Mouse (Mus musculus) liver, embryonic 11.5 days (tissue): ENCODE measurements around the gene Gm4131. TPM values are rescaled to one million over a fixed set of nuclear protein-coding genes. Genes with fewer than 3 reads are reported as not detected.

Experiments used
- ATAC-seq: fragments of 200-750 bp; cut with Nextera tagmentation; replicated peaks from 2 replicates; pipeline ENCODE4 v1.8.0; 2017; ENCODE audit warnings: moderate number of reproducible peaks, mild to moderate bottlenecking, moderate TSS enrichment, moderate library complexity; ENCODE audit not compliant: low FRiP score
- DNase-seq: peaks from one replicate; pipeline ENCODE4 v3.0.0-alpha.2; 2017; ENCODE audit warnings: low spot score
- H3K27ac ChIP-seq: fragments of 300-500 bp; sonication (generic); 2 replicates; pipeline ENCODE4 v1.5.1; 2014; ENCODE audit warnings: mild to moderate bottlenecking, low read depth, low read length, control low read depth
- H3K27me3 ChIP-seq: fragments of 300-500 bp; sonication (generic); replicated peaks from 2 replicates; pipeline ENCODE4 v1.6.1; 2014; ENCODE audit warnings: low read length, mixed read lengths; ENCODE audit not compliant: control insufficient read depth, insufficient read depth
- H3K36me3 ChIP-seq: fragments of 300-500 bp; sonication (generic); 2 replicates; pipeline ENCODE4 v1.6.1; 2014; ENCODE audit warnings: mild to moderate bottlenecking, low read length, moderate library complexity, mixed read lengths; ENCODE audit not compliant: control insufficient read depth, insufficient read depth
- H3K4me1 ChIP-seq: fragments of 300-500 bp; sonication (generic); replicated peaks from 2 replicates; pipeline ENCODE4 v1.6.1; 2014; ENCODE audit warnings: low read length, mixed read lengths; ENCODE audit not compliant: control insufficient read depth, insufficient read depth
- H3K4me2 ChIP-seq: fragments of 300-500 bp; sonication (generic); 2 replicates; pipeline ENCODE4 v1.6.1; 2014; ENCODE audit warnings: mild to moderate bottlenecking, control low read depth, moderate library complexity
- H3K4me3 ChIP-seq: fragments of 300-500 bp; sonication (generic); 2 replicates; pipeline ENCODE4 v1.5.1; 2014; ENCODE audit warnings: low read depth, low read length, control low read depth
- H3K9ac ChIP-seq: fragments of 300-500 bp; sonication (generic); 2 replicates; pipeline ENCODE4 v1.6.1; 2014; ENCODE audit warnings: low read depth, low read length, control low read depth
- H3K9me3 ChIP-seq: fragments of 300-500 bp; sonication (generic); 2 replicates; pipeline ENCODE4 v1.6.1; 2016; ENCODE audit warnings: low read length, inconsistent platforms, mixed read lengths; ENCODE audit not compliant: control insufficient read depth
- WGBS: fragments of 180-500 bp; shearing (Covaris S2); extraction: QIAGEN DNeasy Blood & Tissue Kit; methylation state at CpG from one replicate; pipeline ENCODE4 v1.1.7; 2014; 5-methylcytosine and 5-hydroxymethylcytosine counted together
- polyA plus RNA-seq: library from polyadenylated mRNA; unstranded; fragments of >200 nt; fragmentation: Nextera tagmentation; extraction: Ambion mirVana; gene quantifications from 2 replicates; pipeline ENCODE4 v1.2.1, GENCODE M21; 2014

Gene Gm4131
- polyA plus RNA-seq, 1 experiment from 2014 or later: not detected

DNA sequence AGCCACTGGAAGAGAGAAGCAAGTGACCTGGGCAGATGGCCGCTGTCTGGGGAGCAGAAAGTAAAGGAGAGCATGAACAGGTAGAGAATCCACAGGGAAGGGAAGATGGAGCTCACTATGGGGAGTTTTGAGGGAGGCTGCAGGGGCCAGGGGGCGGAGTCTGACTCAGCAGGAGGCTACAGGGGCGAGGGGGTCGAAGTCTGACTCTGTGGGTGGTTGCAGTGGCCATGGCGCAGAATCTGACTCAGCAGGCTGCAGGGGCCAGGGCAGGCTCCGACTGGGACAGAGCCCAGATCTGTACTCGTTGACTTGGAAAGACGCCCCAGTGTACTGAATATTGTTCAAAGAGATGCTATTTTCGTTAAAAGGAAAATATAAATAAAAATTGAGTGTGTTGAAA, 101.8 kb downstream of the Gm4131 start:
- H3K27ac ChIP-seq: no peak overlapping the region
- no peak for DNase-seq
- no peaks in the 10 kb centered on the region for H3K4me1 ChIP-seq
- H3K4me2 ChIP-seq: no peak overlapping the region
- 29% methylated on average over 9 of the region's 9 CpGs for WGBS
- no peak overlapping the region for H3K4me3 ChIP-seq
- H3K27me3 ChIP-seq: no peaks in the 10 kb centered on the region
- H3K9ac ChIP-seq: no peak overlapping the region
- H3K9me3 ChIP-seq: no peaks in the 10 kb centered on the region
- ATAC-seq: no peak
- H3K36me3 ChIP-seq: no peaks in the 10 kb centered on the region

DNA sequence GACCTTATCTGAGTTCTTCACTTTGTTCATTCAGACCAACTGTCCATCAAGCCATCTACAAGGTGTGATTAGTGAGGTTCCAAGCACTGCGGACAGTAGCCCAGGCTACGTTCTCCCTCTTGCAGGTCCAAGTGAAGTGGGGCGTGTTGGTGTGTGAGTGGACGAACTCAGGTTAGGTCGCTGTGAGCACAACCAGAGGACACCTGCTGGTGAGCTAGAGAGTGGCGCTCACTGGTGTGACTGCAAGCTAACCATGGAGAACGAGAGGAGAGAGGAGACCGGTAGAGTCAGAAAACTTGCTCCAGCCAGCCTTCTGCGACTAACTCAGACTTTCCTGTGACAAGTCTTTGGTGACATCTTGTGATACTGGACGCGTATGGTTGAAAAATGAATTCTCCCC, 107.2 kb downstream of the Gm4131 start:
- DNase-seq: no peak
- no peak for ATAC-seq
- Histone ChIP-seq H3K27me3 (no peaks in the 10 kb centered on the region), H3K4me2 (no peak overlapping the region), H3K4me1 (no peaks in the 10 kb centered on the region), H3K27ac (no peak overlapping the region), H3K36me3 (no peaks in the 10 kb centered on the region), H3K4me3 (no peak overlapping the region), H3K9ac (no peak overlapping the region), H3K9me3 (no peaks in the 10 kb centered on the region)
- 57% methylated on average over 11 of the region's 11 CpGs for WGBS

DNA sequence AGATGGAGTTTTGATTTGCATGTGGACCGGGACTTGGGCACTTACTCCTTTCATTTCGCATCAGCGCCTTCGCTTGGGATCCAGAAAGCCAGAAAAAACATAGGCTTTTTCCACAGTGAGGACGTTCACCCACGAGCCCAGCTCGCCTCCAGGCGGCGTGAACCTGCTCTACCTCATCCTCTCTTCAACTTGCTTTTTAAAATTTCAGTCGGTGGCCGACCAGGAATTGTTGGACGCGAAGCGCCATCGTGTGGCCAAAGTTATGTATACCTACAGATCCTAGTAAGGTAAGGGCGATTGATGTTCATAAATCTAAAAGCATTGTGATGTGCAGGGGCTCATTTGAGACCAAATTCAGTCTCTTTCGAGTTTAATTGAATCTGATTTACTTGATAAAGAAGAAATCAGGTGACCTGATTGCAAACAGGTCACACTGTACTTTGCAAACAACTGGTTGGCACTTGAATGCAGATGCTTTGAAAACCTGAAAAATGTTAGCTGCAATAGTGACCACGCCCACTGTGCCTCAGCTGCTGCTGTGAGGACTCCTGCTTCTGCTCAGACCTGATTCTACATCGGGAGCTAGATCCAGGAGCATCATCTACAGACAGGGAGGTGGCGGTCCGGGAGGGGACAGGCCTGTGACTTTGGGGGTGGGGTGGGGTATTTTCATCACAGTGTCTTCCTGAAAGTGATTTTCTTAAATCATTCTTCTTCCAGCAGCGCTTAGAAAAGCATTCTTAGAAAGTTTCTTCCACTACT, 109.1 kb downstream of the Gm4131 start:
- Histone ChIP-seq H3K27ac (no peak overlapping the region), H3K4me2 (peak overlapping the region; percentile 2; the same call in 1 of the 2 replicates), H3K9ac (no peak overlapping the region), H3K9me3 (no peaks in the 10 kb centered on the region), H3K27me3 (no peaks in the 10 kb centered on the region), H3K4me3 (no peak overlapping the region), H3K4me1 (no peaks in the 10 kb centered on the region), H3K36me3 (no peaks in the 10 kb centered on the region)
- WGBS: 19% methylated on average over 22 of the region's 22 CpGs
- peak; percentile 61 for DNase-seq
- ATAC-seq: no peak

DNA sequence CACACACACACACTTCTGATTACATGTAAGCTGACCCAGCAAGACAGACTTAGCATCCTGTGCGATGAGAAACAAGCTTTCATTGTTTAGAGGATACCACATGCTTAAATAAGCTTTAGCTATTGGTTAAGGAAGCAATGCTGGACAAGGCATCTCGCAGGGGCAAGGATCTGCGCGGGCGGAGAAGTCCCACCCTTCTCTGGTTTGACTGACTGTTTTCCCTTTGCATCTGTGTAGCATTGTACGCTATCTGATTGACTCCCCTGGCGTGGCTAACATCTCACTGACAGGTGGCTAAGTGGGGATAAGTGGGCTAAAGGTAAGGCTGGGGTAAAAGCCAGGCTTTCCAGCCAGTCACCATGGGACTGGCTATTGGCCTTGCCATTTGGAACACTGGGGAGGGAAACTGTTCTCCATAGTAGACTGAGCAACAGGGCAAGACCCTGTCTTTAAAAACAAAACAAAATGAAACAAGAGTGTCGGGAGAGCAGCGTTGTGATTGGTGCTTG, 110.4 kb downstream of the Gm4131 start, which contains the start of gene Gucy1b2:
Gucy1b2 (minus strand) TSS at position 51 of the 509 bp plus-strand sequence.
- no peaks in the 10 kb centered on the region for H3K27me3 ChIP-seq
- WGBS: 66% methylated on average over 9 of the region's 9 CpGs
- DNase-seq: no peak
- H3K4me3 ChIP-seq: no peak within 1 kb of the TSS
- H3K4me1 ChIP-seq: no peaks in the 10 kb centered on the region
- no peaks in the 10 kb centered on the region for H3K36me3 ChIP-seq
- no peak within 1 kb of the TSS for H3K4me2 ChIP-seq
- no peak within 1 kb of the TSS for H3K9ac ChIP-seq
- H3K27ac ChIP-seq: no peak within 1 kb of the TSS
- no peak for ATAC-seq
- H3K9me3 ChIP-seq: no peaks in the 10 kb centered on the region

DNA sequence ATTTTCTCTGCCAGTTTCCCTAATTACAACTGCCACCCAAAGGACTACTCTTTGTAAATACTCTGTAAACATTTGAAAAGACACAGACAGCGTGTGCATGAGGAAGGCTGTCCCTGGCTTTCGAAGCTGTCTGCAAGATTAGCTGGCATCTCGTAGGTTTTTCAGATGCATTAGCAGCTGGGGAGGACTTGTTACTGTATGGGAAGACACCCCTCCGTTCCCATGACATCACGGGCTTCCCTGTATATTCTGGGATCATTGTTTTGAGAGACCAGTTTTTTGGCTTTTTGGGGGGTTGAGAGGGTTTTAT, 111.2 kb downstream of the Gm4131 start:
- no peak overlapping the region for H3K9ac ChIP-seq
- H3K27ac ChIP-seq: no peak overlapping the region
- H3K36me3 ChIP-seq: no peaks in the 10 kb centered on the region
- ATAC-seq: no peak
- H3K4me2 ChIP-seq: no peak overlapping the region
- no peaks in the 10 kb centered on the region for H3K9me3 ChIP-seq
- DNase-seq: no peak
- 76% methylated on average over 5 of the region's 5 CpGs for WGBS
- H3K4me1 ChIP-seq: no peaks in the 10 kb centered on the region
- no peaks in the 10 kb centered on the region for H3K27me3 ChIP-seq
- H3K4me3 ChIP-seq: no peak overlapping the region

DNA sequence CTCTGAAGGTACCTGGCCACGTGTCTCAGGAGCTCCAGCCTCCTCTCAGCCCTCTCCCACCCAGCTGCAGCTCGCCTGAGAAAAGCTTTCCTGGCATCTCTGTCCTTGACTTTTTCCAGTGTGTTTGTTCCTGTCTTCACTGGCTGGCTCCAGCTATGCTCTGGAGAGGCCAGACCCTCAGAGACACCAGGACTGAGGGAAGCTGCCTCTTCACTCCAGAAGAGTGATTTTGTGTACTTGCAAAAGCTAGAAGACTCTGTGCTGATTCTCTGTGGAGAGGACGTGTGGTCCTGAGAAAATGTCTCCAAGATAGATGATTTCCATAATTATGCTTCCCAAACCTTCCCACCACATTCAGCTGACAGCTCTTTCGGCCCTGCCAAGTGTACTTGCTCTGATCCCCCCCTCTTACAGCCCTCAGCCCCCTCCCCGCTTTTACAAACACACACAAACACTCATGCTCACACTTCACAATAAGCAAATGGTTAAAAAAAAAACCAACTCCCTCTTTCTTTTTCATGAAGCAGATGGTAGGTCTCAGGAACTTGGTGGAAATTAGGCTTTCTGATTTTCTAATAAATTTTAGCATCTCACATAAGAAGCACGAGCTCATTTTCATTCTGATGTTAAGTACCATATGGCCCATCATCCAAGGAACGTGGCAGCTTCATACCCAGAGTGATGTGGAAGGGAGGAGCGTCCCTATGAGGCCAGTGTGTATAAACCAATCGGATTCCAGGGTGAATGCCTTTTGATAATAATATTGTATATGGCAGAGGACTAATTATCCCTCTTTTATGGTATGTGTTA, 111.8 kb downstream of the Gm4131 start:
- Histone ChIP-seq H3K36me3 (no peaks in the 10 kb centered on the region), H3K9ac (no peak overlapping the region), H3K27ac (no peak overlapping the region), H3K9me3 (no peaks in the 10 kb centered on the region), H3K4me2 (no peak overlapping the region), H3K27me3 (no peaks in the 10 kb centered on the region), H3K4me3 (no peak overlapping the region), H3K4me1 (no peaks in the 10 kb centered on the region)
- no peak for ATAC-seq
- 65% methylated on average over 9 of the region's 9 CpGs for WGBS
- DNase-seq: no peak

DNA sequence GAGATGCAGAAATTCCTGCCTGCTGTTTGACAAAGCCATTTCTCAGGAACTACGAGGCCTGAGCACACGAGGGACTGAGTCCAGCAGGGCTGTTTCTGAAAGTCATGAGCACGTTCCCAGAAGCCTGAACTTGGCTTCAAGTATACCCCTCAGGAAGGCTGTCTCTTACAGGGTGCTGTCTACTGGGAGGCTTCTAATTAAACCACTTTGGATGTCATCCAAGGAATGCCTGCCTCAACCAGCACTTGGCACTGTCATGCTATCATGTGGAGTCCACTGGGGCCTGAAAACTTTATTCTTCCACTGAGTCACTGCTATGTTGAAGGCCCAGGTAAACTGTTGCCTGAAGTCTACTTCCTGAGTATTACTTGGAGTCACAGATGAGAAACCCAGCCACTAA, 112.6 kb downstream of the Gm4131 start:
- Histone ChIP-seq H3K9me3 (no peaks in the 10 kb centered on the region), H3K27me3 (no peaks in the 10 kb centered on the region), H3K4me3 (no peak overlapping the region), H3K9ac (no peak overlapping the region), H3K4me1 (no peaks in the 10 kb centered on the region), H3K4me2 (no peak overlapping the region), H3K27ac (no peak overlapping the region), H3K36me3 (no peaks in the 10 kb centered on the region)
- ATAC-seq: no peak
- WGBS: 63% methylated on average over 3 of the region's 3 CpGs
- no peak for DNase-seq

DNA sequence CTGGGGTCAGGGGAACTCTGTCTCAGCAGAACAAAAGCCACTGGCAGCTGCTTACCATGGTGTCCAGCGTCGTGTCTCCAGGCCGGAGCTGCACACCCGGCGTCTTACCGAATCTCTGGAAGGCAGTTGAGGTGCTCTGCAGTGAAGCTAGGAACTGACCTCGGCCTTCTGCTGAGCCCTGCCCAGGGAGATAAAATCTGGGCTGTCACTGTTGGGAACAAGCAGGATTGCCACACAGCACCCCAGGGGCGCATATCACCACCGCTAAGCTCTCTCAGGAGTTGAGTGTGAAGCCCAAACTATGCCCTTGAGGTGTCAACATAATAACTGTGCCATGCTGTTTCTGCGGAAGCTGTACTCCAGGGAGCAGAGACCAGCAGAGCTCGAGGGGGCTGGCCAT, 113.4 kb downstream of the Gm4131 start:
- H3K4me1 ChIP-seq: no peaks in the 10 kb centered on the region
- H3K36me3 ChIP-seq: no peaks in the 10 kb centered on the region
- DNase-seq (no peak), ATAC-seq (no peak)
- H3K4me3 ChIP-seq: no peak overlapping the region
- no peaks in the 10 kb centered on the region for H3K27me3 ChIP-seq
- no peak overlapping the region for H3K4me2 ChIP-seq
- no peaks in the 10 kb centered on the region for H3K9me3 ChIP-seq
- 72% methylated on average over 11 of the region's 11 CpGs for WGBS
- no peak overlapping the region for H3K9ac ChIP-seq
- no peak overlapping the region for H3K27ac ChIP-seq
